Mouse (Mus musculus): Measurements from ENCODE around the gene Tmed9. TPM values are rescaled to one million over a fixed set of nuclear protein-coding genes. Genes with fewer than 3 reads are reported as not detected.
A peak's percentile ranks its signal among the peaks of the same experiment; 100 is the strongest.
"Not testable (repeated sequence)": the region's sequence is repeated elsewhere in the genome, so short reads cannot be mapped to it uniquely, and the experiment has no call there.

The Tmed9 gene
- polyA plus RNA-seq, 1 experiment from 2014 or later, result 55.6 TPM

DNA sequence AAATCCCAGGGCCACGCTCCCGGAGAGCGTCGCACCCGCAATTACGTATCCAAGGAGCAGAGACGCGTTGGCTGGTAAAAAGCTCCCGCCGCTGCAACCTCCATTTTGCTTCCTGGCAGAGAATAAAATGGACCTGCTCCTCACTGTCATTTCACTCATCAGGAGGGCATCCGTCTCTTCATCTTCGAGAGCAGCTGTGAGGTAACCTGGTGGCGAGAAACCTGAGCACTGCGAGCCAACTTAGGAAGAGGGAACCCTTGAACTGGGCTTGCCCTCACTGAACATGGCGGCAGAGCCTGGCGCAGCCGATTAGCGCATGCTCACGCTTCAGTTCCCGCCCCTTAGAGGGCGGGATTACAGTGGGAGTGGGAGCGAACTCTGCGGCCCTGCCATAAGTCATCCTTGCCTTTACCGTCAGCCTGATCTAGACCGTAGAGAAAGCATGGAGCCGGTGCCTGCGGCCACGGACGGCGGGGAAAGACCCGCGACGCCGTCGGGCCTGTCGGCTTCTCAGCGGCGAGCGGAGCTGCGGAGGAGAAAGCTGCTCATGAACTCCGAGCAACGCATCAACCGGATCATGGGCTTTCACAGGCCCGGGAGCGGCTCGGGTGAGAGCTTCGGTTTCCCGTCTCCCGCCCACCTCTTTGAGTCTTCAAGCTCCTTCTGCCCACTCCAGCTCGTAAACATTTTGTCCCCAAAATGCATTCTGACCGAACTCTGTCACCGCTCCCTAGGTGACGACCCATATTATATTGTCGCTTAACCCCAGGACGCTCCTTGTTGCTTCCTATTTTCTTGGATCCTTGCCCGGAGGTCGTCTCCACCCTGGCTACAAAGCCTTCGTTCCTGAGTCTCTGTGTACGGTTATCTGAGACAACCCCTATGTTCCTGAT lies 49.4 kb downstream of the Tmed9 start, which contains the start of gene Caml:
Gene Caml (plus strand): TSS at position 357 of the 893 bp plus-strand sequence.
- no peaks in the 10 kb centered on the region for H3K27me3 ChIP-seq (ENCODE audit: control insufficient read depth, insufficient read depth, low read length)
- WGBS, result under 1% methylated on average over 59 of the region's 59 CpGs

DNA sequence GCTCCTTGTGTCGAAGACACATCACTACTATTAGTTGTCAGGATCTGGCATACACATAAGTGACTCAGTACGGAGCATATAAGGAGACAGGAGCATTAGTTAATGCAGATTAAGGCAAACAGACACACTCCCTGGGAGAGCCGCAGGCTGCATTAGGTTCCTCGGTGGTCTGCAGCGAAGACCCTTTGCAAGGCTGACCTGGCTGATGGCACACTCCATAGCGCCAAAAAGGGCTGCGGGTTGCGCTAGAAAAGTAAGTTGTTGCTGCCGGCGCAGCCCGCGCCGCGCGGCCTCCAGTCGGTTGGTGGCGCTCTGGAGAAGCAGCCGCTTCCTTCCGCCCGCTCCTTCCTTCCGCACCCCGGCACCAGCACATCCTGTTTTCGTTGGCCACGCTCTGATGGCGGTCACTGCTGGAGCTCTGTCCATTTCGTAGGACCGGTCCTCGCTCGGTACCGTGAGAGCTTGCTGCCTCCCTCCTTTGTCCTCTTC lies 61.2 kb downstream of the Tmed9 start, which contains the start of gene Ddx46:
Gene Ddx46 (plus strand): TSS at position 389 of the 489 bp plus-strand sequence.
- peak within 1 kb of the TSS; percentile 78 for H3K4me2 ChIP-seq (ENCODE audit: low read depth, low read length)
- peaks cover 7% of the 10 kb centered on the region for H3K36me3 ChIP-seq (replicated peaks; ENCODE audit: control insufficient read depth, insufficient read depth, low read depth, low read length)
- H3K27me3 ChIP-seq (ENCODE audit: control insufficient read depth, insufficient read depth, low read length), result no peaks in the 10 kb centered on the region
- 7% methylated on average over 30 of the region's 30 CpGs for WGBS
- H3K27ac ChIP-seq (replicated peaks; ENCODE audit: low read depth, low read length), result no peak within 1 kb of the TSS
- peak; percentile 93 for DNase-seq (ENCODE audit: low spot score)
- H3K4me1 ChIP-seq (ENCODE audit: control insufficient read depth, insufficient read depth, low read length), result no peaks in the 10 kb centered on the region
- H3K4me3 ChIP-seq (ENCODE audit: low read depth, low read length), result peak within 1 kb of the TSS; percentile 98
- no peaks in the 10 kb centered on the region for H3K9me3 ChIP-seq (replicated peaks; ENCODE audit: control insufficient read depth, low read length)
- H3K9ac ChIP-seq (replicated peaks; ENCODE audit: low read length), result peak within 1 kb of the TSS; percentile 91
- peak; percentile 86 for ATAC-seq (replicated peaks; ENCODE audit: insufficient number of reproducible peaks, low FRiP score, low TSS enrichment, low read depth)

More for the DNA sequence above, 49.4 kb downstream of the Tmed9 start, which contains the start of gene Caml:
- peak within 1 kb of the TSS; percentile 69 for H3K4me3 ChIP-seq (ENCODE audit: low read depth, low read length)
- DNase-seq (ENCODE audit: low spot score) (peak; percentile 94), ATAC-seq (replicated peaks; ENCODE audit: insufficient number of reproducible peaks, low FRiP score, low TSS enrichment, low read depth) (peak; percentile 97)
- no peaks in the 10 kb centered on the region for H3K4me1 ChIP-seq (ENCODE audit: control insufficient read depth, insufficient read depth, low read length)
- H3K9ac ChIP-seq (replicated peaks; ENCODE audit: low read length), result peak within 1 kb of the TSS; percentile 80
- H3K9me3 ChIP-seq (replicated peaks; ENCODE audit: control insufficient read depth, low read length), result no peaks in the 10 kb centered on the region
- peak within 1 kb of the TSS; percentile 78 for H3K27ac ChIP-seq (replicated peaks; ENCODE audit: low read depth, low read length)
- peak within 1 kb of the TSS; percentile 37 for H3K4me2 ChIP-seq (ENCODE audit: low read depth, low read length)
- H3K36me3 ChIP-seq (replicated peaks; ENCODE audit: control insufficient read depth, insufficient read depth, low read depth, low read length), result no peaks in the 10 kb centered on the region; the same call in 1 of the 2 replicates

DNA sequence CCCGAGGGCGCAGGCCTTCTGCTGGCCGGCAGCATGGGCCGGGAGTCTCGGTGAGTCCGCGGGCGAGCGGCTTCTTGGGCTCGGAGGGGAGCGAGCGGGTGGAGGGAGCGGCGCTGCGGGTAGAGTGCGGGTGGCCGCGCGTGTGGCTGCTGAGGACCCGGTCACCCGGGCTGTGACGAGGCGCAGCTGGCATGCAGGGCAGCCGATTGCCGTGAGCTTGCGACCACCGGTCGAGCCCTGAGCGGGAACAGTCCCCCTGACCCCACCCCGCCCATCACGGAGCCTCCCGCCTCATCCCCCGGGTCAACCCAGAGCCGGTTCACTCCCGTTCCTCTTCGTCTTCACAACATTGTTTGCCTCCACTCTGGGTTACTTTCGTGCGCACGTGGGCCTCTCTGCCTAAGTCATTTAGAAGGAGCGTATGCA lies 61.6 kb downstream of the Tmed9 start:
- Histone ChIP-seq H3K27ac (replicated peaks; ENCODE audit: low read depth, low read length) (no peak overlapping the region), H3K36me3 (replicated peaks; ENCODE audit: control insufficient read depth, insufficient read depth, low read depth, low read length) (peaks cover 10% of the 10 kb centered on the region), H3K9me3 (replicated peaks; ENCODE audit: control insufficient read depth, low read length) (no peaks in the 10 kb centered on the region), H3K4me1 (ENCODE audit: control insufficient read depth, insufficient read depth, low read length) (no peaks in the 10 kb centered on the region), H3K4me2 (ENCODE audit: low read depth, low read length) (peak overlapping the region; percentile 78), H3K4me3 (ENCODE audit: low read depth, low read length) (peak overlapping the region; percentile 98), H3K9ac (replicated peaks; ENCODE audit: low read length) (peak overlapping the region; percentile 91), H3K27me3 (ENCODE audit: control insufficient read depth, insufficient read depth, low read length) (no peaks in the 10 kb centered on the region)
- ATAC-seq (replicated peaks; ENCODE audit: insufficient number of reproducible peaks, low FRiP score, low TSS enrichment, low read depth), result peak; percentile 21; the same call in 1 of the 2 replicates
- WGBS, result under 1% methylated on average over 40 of the region's 40 CpGs
- DNase-seq (ENCODE audit: low spot score), result no peak

DNA sequence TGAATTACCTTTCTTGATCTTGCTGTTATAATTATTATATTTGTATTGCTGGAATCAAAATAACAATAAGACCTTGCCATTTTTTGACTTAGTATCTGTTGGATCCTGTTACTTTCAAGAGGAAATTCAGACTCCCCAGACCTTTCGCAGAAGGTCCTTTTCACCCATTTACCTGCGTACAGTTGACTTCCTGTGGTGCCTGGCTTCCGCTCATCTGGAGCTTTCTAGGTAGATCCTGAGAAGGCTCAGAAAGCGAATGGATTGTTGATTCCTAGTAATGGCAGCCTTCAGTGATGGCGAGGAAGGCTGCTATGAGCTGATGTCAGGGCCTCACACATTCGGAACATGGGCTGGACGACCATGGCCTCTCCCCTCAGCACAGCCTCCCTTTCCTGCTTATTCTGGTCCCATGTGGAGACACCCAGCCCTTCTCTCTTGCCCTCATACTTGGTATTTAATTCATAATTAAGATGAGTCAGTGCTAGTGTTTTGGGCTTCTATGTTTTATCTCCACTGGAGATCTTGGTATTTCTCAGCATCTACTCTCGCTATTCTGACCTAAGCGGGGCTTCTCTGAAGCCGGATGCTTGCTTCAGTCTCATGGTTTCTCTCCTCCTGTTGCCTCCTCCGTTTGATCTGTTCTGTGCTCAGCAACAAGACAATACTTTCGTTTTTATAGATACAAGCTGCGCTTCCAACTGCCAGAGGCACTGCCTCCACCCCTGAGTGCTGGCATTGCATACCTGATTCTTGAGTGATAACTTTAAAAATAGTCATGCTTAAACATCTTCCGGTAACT lies 62.9 kb downstream of the Tmed9 start:
- no peak for ATAC-seq (replicated peaks; ENCODE audit: insufficient number of reproducible peaks, low FRiP score, low TSS enrichment, low read depth)
- Histone ChIP-seq H3K9me3 (replicated peaks; ENCODE audit: control insufficient read depth, low read length) (no peaks in the 10 kb centered on the region), H3K4me3 (ENCODE audit: low read depth, low read length) (no peak overlapping the region), H3K27me3 (ENCODE audit: control insufficient read depth, insufficient read depth, low read length) (no peaks in the 10 kb centered on the region), H3K4me2 (ENCODE audit: low read depth, low read length) (no peak overlapping the region), H3K9ac (replicated peaks; ENCODE audit: low read length) (no peak overlapping the region), H3K4me1 (ENCODE audit: control insufficient read depth, insufficient read depth, low read length) (no peaks in the 10 kb centered on the region), H3K27ac (replicated peaks; ENCODE audit: low read depth, low read length) (no peak overlapping the region), H3K36me3 (replicated peaks; ENCODE audit: control insufficient read depth, insufficient read depth, low read depth, low read length) (peaks cover 12% of the 10 kb centered on the region)
- 89% methylated on average over 14 of the region's 14 CpGs for whole genome bisulfite sequencing
- DNase-seq (ENCODE audit: low spot score), result no peak

DNA sequence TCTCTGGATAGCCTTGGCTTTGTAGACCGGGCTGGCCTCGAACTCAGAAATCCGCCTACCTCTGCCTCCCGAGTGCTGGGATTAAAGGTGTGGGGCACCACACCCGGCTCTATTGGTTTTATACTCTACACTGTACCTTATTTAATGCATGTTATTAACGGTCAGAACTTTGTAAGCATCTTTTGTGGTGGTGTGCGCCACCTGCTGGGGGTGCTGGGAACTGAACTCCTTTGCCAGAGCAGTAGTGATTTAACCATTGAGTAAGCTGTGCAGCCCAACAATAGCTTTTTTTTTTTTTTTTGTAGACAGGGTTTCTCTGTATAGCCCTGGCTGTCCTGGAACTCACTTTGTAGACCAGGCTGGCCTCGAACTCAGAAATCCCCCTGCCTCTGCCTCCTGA lies 66.9 kb downstream of the Tmed9 start:
- DNase-seq (ENCODE audit: low spot score), result peak; percentile 84
- 60% methylated on average over 8 of the region's 8 CpGs for WGBS
- not testable (repeated sequence) for H3K27me3 ChIP-seq (ENCODE audit: control insufficient read depth, insufficient read depth, low read length); H3K4me2 ChIP-seq (ENCODE audit: low read depth, low read length); H3K4me1 ChIP-seq (ENCODE audit: control insufficient read depth, insufficient read depth, low read length); H3K27ac ChIP-seq (replicated peaks; ENCODE audit: low read depth, low read length); H3K9me3 ChIP-seq (replicated peaks; ENCODE audit: control insufficient read depth, low read length); H3K4me3 ChIP-seq (ENCODE audit: low read depth, low read length); ATAC-seq (replicated peaks; ENCODE audit: insufficient number of reproducible peaks, low FRiP score, low TSS enrichment, low read depth); H3K9ac ChIP-seq (replicated peaks; ENCODE audit: low read length)
- peaks cover 15% of the 10 kb centered on the region for H3K36me3 ChIP-seq (replicated peaks; ENCODE audit: control insufficient read depth, insufficient read depth, low read depth, low read length)

DNA sequence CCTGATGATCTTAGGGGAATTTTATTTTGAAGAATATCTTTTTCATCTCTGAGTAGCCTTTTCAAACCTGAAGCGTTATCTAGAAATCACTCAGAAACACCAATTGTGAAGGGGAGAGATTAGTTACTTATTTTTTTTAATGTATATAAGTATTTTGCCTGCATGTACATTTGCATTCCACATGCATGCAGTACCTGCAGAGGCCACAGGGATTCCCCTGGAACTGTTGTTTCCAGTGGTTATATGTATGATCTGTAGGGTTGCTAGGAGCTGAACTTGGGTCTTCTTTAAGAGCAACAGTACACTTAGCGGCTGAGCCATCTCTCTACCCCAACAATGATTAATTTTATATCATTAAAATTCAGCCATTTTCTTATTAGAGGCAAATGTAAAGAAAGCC lies 71.0 kb downstream of the Tmed9 start:
- 96% methylated on average over 2 of the region's 2 CpGs for WGBS
- no peaks in the 10 kb centered on the region for H3K4me1 ChIP-seq (ENCODE audit: control insufficient read depth, insufficient read depth, low read length)
- H3K4me3 ChIP-seq (ENCODE audit: low read depth, low read length), result no peak overlapping the region
- no peaks in the 10 kb centered on the region for H3K9me3 ChIP-seq (replicated peaks; ENCODE audit: control insufficient read depth, low read length)
- ATAC-seq (replicated peaks; ENCODE audit: insufficient number of reproducible peaks, low FRiP score, low TSS enrichment, low read depth) (no peak), DNase-seq (ENCODE audit: low spot score) (peak; percentile 62)
- H3K4me2 ChIP-seq (ENCODE audit: low read depth, low read length), result no peak overlapping the region
- H3K36me3 ChIP-seq (replicated peaks; ENCODE audit: control insufficient read depth, insufficient read depth, low read depth, low read length), result peaks cover 23% of the 10 kb centered on the region
- H3K9ac ChIP-seq (replicated peaks; ENCODE audit: low read length), result no peak overlapping the region
- H3K27ac ChIP-seq (replicated peaks; ENCODE audit: low read depth, low read length), result no peak overlapping the region
- H3K27me3 ChIP-seq (ENCODE audit: control insufficient read depth, insufficient read depth, low read length), result no peaks in the 10 kb centered on the region
